Mouse (Mus musculus): ENCODE data around the gene Dhx34. TPM values are rescaled to one million over a fixed set of nuclear protein-coding genes. Genes with fewer than 3 reads are reported as not detected.
"Not testable (repeated sequence)": the region's sequence is repeated elsewhere in the genome, so short reads cannot be mapped to it uniquely, and the experiment has no call there.

The Dhx34 gene
- 14.5 and 15.5 TPM in 2 replicates for polyA plus RNA-seq (2015; fragmentation: Nextera tagmentation; extraction: Ambion mirVana)

DNA sequence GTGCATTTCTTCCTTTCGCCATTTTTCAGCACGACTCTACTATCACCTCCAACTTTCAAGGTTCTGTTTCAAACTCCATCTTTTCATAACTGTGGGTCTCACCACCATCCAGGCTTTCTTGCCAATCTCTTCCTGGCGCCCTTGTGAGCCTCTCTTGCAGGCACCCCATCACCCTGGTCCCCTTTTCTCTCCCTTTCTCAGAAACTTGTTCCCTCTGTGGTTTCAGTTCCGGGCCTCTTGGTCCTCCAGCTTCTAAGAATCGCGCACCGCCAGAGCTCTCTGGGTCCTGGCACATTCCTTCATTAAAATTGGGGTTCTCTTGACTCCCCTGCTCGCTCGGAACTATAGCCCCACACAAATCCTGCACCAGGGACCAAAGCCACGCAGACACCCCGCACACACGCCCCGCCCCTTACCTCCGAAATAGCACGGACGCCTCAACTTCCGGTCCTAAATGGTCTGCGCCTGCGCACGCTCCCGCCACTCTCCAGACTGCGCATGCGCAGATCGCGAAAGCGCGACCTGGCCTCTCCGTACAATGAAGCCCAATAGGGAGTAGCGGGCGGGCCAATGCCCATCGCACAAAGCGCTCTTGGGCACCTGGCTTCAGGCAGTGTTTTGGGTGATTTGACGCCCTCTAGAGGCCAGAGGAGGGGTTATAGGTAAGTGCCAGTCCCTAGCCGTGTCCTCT lies at the start of gene Dhx34:
TSS of gene Dhx34 (minus strand) at position 456 of the 691 bp plus-strand sequence.
- Histone ChIP-seq H3K9ac (peak within 1 kb of the TSS; percentile 87), H3K4me3 (replicated peaks) (peak within 1 kb of the TSS; percentile 70), H3K4me1 (peaks cover 10% of the 10 kb centered on the region), H3K4me2 (replicated peaks) (peak within 1 kb of the TSS; percentile 70), H3K27ac (replicated peaks) (peak within 1 kb of the TSS; percentile 90), H3K27me3 (no peaks in the 10 kb centered on the region), H3K36me3 (peaks cover 14% of the 10 kb centered on the region), H3K9me3 (replicated peaks) (no peaks in the 10 kb centered on the region)
- peak; percentile 92 for ATAC-seq (ENCODE audit: insufficient number of reproducible peaks, low FRiP score, low TSS enrichment, low read depth)
- 1% methylated on average over 34 of the region's 34 CpGs for WGBS

DNA sequence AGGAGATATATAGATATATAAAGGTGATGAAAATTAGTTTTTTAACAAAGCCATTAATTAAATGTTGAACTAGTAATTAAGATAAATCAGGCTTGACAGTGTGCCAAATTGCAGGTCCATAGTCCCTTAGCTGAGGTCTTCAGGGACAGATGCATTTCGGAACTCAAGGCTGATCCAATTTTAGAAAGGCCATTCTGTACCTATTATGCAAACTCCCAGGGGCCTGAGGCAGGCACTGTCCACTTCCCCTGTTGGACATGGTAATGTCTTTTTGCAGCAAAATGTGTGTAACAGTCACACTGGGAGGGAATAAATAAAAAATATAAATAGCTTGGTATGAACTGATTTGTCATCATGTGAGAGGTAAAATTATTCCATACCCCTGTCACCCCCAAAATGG lies 49.3 kb upstream of the Dhx34 start:
- no peak overlapping the region for H3K9ac ChIP-seq
- no peak overlapping the region for H3K27ac ChIP-seq (replicated peaks)
- WGBS, result 64% methylated on average over 1 of the region's 1 CpGs
- no peaks in the 10 kb centered on the region for H3K27me3 ChIP-seq
- peaks cover 34% of the 10 kb centered on the region for H3K4me1 ChIP-seq
- H3K9me3 ChIP-seq (replicated peaks), result no peaks in the 10 kb centered on the region
- peaks cover 12% of the 10 kb centered on the region for H3K36me3 ChIP-seq
- H3K4me2 ChIP-seq (replicated peaks), result 0 out of 2 replicates have a peak overlapping the region, but pooled peaks have one; percentile 89
- ATAC-seq (ENCODE audit: insufficient number of reproducible peaks, low FRiP score, low TSS enrichment, low read depth), result no peak
- H3K4me3 ChIP-seq (replicated peaks), result no peak overlapping the region

DNA sequence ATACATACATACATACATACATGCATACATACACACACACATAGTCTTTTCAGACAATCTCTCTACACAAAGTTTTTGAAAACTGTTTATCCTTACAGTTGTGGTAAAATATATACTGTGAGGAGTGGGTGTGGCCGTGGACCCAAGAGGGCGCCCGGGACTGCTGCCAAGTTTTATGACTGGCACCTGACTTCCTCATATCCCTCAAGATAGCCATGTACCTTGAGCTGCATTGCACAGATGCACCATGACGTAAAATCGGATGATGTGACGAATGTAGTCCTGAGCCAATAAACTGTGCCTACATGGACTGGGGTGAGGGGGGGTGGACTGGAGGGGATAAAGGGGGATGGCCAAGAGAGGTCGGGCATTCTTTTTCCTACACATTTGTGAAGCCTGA lies 44.8 kb upstream of the Dhx34 start:
- H3K4me2 ChIP-seq (replicated peaks); H3K36me3 ChIP-seq; H3K4me1 ChIP-seq; H3K27ac ChIP-seq (replicated peaks); H3K27me3 ChIP-seq; H3K9ac ChIP-seq; H3K4me3 ChIP-seq (replicated peaks); ATAC-seq (ENCODE audit: insufficient number of reproducible peaks, low FRiP score, low TSS enrichment, low read depth); H3K9me3 ChIP-seq (replicated peaks): not testable (repeated sequence)
- 79% methylated on average over 7 of the region's 7 CpGs for WGBS

DNA sequence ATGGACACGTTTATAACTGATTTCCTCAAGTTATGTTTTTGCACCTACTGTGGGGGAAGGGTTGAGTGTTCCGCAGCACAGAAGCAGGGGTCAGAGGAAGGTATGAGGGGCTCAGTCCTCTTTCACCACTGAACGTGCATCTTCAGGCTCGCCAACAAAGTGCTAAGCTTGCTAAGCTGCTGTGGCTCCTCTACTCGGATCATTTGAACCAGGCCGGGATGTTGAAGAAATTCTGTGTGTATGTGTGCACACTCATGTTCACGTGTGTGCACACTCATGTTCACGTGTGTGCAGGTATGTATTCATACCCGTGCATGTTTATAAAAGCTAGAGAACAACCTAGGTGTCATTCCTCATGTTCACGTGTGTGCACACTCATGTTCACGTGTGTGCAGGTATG lies 44.0 kb upstream of the Dhx34 start:
- Histone ChIP-seq H3K36me3 (no peaks in the 10 kb centered on the region), H3K9me3 (replicated peaks) (no peaks in the 10 kb centered on the region), H3K27ac (replicated peaks) (no peak overlapping the region), H3K9ac (no peak overlapping the region), H3K4me2 (replicated peaks) (no peak overlapping the region), H3K4me3 (replicated peaks) (no peak overlapping the region), H3K4me1 (no peaks in the 10 kb centered on the region), H3K27me3 (no peaks in the 10 kb centered on the region)
- ATAC-seq (ENCODE audit: insufficient number of reproducible peaks, low FRiP score, low TSS enrichment, low read depth), result no peak
- 89% methylated on average over 11 of the region's 11 CpGs for WGBS

DNA sequence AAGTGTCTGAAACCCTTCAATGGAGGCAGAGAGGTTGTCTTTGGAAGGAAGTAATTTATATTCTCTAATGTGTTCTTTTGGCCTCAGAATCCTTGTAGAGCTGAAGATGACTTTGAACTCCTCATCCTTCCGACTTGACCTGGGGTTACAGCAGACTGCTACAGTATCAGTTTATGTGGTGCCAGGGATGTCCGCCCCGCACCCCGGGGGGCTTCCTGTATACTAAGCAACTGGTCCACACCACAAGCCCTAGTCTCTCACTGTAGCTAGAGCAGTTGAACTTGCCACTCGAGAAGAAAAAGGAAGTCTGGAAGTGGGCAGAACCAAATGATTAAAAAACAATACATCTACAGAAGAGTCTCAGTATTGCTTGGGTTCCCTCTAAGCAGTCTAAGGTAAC lies 42.0 kb upstream of the Dhx34 start:
- Histone ChIP-seq H3K9me3 (replicated peaks) (no peaks in the 10 kb centered on the region), H3K4me2 (replicated peaks) (no peak overlapping the region), H3K36me3 (no peaks in the 10 kb centered on the region), H3K4me1 (no peaks in the 10 kb centered on the region), H3K27ac (replicated peaks) (no peak overlapping the region), H3K4me3 (replicated peaks) (no peak overlapping the region), H3K9ac (no peak overlapping the region), H3K27me3 (no peaks in the 10 kb centered on the region)
- 78% methylated on average over 5 of the region's 5 CpGs for WGBS
- no peak for ATAC-seq (ENCODE audit: insufficient number of reproducible peaks, low FRiP score, low TSS enrichment, low read depth)

DNA sequence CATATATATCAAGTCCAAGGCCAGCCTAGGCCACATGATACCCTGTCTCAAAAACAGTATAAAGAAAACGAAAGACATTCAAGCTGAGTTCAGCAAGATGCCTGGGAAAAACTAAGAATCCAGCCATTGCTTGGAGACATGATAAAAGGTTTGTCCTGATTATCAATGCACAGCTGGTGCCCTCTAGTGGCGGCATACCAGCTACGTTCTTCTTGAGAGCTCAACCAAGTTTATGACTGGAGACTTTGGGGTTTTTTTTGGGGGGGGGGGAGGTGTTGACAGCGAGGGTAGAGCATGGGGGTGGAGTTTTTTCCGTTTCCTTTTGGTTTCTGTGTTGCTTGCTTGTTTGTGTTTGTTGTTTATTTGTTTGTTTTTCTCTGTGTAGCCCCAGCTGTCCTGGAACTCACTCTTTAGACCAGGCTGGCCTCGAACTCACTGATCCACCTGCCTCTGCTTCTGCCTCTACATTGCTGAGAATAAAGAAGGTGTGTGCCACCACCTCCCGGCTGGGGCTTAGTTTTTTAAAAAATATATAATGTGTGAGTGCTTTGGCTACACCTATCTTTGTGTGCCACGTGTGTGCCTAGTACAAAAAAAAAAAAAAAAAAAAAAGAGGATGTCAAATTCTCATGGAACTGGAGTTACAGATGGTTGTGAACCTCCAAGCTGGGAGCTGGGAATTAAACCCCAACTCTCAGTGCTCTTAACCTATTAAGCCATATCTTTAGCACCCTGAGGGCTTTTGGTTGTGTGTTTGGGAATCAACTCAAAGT lies 41.4 kb upstream of the Dhx34 start:
- Histone ChIP-seq H3K4me2 (replicated peaks) (no peak overlapping the region), H3K4me3 (replicated peaks) (no peak overlapping the region), H3K36me3 (no peaks in the 10 kb centered on the region), H3K4me1 (no peaks in the 10 kb centered on the region), H3K27ac (replicated peaks) (no peak overlapping the region), H3K27me3 (no peaks in the 10 kb centered on the region), H3K9me3 (replicated peaks) (no peaks in the 10 kb centered on the region), H3K9ac (no peak overlapping the region)
- 28% methylated on average over 8 of the region's 8 CpGs for WGBS
- ATAC-seq (ENCODE audit: insufficient number of reproducible peaks, low FRiP score, low TSS enrichment, low read depth), result no peak

DNA sequence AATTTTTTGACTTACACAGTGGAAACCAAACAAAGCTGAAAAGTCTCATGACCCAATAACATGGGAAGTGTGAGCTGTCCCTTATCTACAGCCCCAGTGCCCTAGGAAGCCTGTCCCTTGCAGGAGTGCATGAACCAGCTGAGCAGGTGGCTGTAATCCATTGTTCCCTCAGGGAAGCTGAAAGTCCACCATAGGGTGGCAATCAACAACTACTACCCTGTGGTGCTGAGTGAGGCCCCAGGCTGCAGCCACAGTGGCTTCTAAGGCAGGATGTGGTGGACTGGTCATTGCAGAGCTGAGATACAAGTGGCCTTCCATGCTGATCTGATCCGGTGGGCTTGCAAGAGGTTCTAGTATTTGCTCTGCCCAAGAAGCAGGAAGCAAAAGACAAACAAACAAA lies 39.3 kb upstream of the Dhx34 start:
- H3K9ac ChIP-seq, result no peak overlapping the region
- H3K4me2 ChIP-seq (replicated peaks), result no peak overlapping the region
- ATAC-seq (ENCODE audit: insufficient number of reproducible peaks, low FRiP score, low TSS enrichment, low read depth), result no peak
- no peaks in the 10 kb centered on the region for H3K36me3 ChIP-seq
- no peaks in the 10 kb centered on the region for H3K27me3 ChIP-seq
- WGBS, result 61% methylated on average over 1 of the region's 1 CpGs
- H3K27ac ChIP-seq (replicated peaks), result no peak overlapping the region
- H3K4me1 ChIP-seq, result no peaks in the 10 kb centered on the region
- H3K4me3 ChIP-seq (replicated peaks), result no peak overlapping the region
- H3K9me3 ChIP-seq (replicated peaks), result no peaks in the 10 kb centered on the region

DNA sequence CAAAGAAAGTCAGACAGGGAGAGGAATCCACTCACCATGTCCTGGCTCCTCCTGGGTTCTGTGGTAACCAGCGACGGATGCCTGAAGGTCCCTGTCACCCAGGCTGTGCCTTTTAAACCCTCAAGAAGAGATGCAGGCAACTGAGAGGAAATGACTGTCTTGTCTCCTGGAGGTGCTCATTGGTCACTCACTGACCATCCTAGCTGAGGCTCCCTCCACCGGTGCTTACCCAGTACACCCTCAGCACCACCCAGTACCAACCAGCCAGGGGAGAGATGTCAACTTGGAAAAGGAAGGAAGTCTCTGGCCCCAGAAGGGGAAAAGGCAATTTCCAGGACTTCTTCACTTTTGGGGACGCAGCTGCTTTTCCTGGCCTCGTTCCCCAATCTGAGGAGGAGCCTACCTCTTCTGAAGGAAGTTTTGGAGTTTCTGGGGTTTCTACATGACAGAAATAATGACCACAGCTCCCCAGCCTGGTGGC lies 37.3 kb upstream of the Dhx34 start, which contains the start of gene C5ar1:
TSS of gene C5ar1 (minus strand) at position 431 of the 481 bp plus-strand sequence.
- ATAC-seq (ENCODE audit: insufficient number of reproducible peaks, low FRiP score, low TSS enrichment, low read depth), result no peak
- Histone ChIP-seq H3K36me3 (no peaks in the 10 kb centered on the region), H3K9ac (no peak within 1 kb of the TSS), H3K4me3 (replicated peaks) (no peak within 1 kb of the TSS), H3K9me3 (replicated peaks) (no peaks in the 10 kb centered on the region), H3K4me1 (no peaks in the 10 kb centered on the region), H3K27me3 (no peaks in the 10 kb centered on the region), H3K27ac (replicated peaks) (no peak within 1 kb of the TSS), H3K4me2 (replicated peaks) (no peak within 1 kb of the TSS)
- WGBS, result 86% methylated on average over 5 of the region's 5 CpGs

DNA sequence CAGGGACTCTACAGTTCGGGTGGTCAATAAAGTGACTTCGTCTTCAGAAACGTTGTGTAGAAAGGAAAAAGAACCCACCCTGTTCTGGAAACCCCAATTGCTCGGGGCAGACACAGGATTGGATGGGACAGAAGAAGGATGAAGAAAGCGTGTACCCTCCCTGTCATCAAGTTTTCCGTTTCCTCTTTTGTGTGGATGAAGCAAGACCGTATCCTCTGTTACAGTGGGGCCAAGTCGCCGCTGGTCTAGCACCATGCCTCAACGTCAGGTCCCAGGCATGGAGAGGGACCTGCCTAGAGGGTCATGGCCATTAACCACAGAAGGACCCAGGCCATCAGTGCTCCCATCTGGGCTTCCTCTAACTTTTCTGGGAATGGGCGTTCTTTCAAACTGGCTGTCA lies 36.0 kb upstream of the Dhx34 start:
- 83% methylated on average over 11 of the region's 11 CpGs for WGBS
- H3K4me3 ChIP-seq (replicated peaks), result no peak overlapping the region
- H3K4me2 ChIP-seq (replicated peaks), result no peak overlapping the region
- H3K9me3 ChIP-seq (replicated peaks), result no peaks in the 10 kb centered on the region
- no peak for ATAC-seq (ENCODE audit: insufficient number of reproducible peaks, low FRiP score, low TSS enrichment, low read depth)
- H3K36me3 ChIP-seq, result no peaks in the 10 kb centered on the region
- H3K4me1 ChIP-seq, result no peaks in the 10 kb centered on the region
- H3K27me3 ChIP-seq, result no peaks in the 10 kb centered on the region
- no peak overlapping the region for H3K9ac ChIP-seq
- H3K27ac ChIP-seq (replicated peaks), result no peak overlapping the region

DNA sequence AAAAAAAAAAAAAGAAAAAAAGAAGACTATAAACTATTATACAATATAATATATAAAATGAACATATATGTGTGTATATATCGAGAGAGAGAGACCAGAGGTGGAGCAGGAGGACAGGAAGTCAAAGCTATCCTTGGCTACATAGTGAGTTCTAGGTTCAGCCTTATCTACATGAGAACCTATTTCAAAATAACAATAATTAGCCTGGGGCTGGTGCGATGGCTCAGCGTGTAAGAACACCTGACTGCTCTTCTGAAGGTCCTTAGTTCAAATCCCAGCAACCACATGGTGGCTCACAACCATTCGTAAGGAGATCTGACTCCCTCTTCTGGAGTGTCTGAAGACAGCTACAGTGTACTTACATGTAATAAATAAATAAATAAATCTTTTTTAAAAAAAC lies 34.1 kb upstream of the Dhx34 start:
- WGBS, result 83% methylated on average over 4 of the region's 4 CpGs
- H3K4me1 ChIP-seq; H3K9me3 ChIP-seq (replicated peaks); ATAC-seq (ENCODE audit: insufficient number of reproducible peaks, low FRiP score, low TSS enrichment, low read depth); H3K4me2 ChIP-seq (replicated peaks); H3K9ac ChIP-seq; H3K27ac ChIP-seq (replicated peaks); H3K36me3 ChIP-seq; H3K4me3 ChIP-seq (replicated peaks); H3K27me3 ChIP-seq: not testable (repeated sequence)

DNA sequence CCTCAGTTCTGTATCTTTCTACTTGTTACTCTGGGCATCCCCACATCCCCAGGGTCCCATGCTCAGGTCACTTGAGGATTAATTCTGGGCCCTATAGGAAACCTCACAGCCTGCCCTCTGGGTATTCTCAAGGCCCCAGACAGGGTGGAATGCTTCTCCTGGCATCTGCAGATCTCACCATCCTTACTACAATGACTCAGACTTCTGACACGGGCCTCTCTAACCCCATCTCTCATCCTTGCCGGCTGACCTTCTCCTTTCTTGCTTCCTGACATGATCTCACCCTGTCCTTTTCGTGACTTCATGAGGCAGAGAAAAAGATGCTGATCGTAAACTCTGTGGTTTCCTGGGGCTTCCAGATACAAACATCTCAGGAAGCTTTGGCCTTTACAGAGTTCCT lies 32.4 kb upstream of the Dhx34 start:
- Histone ChIP-seq H3K27me3 (no peaks in the 10 kb centered on the region), H3K4me3 (replicated peaks) (no peak overlapping the region), H3K9me3 (replicated peaks) (no peaks in the 10 kb centered on the region), H3K9ac (no peak overlapping the region), H3K4me1 (no peaks in the 10 kb centered on the region), H3K27ac (replicated peaks) (no peak overlapping the region), H3K4me2 (replicated peaks) (no peak overlapping the region), H3K36me3 (no peaks in the 10 kb centered on the region)
- ATAC-seq (ENCODE audit: insufficient number of reproducible peaks, low FRiP score, low TSS enrichment, low read depth), result no peak
- WGBS, result 59% methylated on average over 4 of the region's 4 CpGs

All from embryonic facial prominence, embryonic 15.5 days (tissue).